Mouse (Mus musculus): ENCODE data around the gene Slc4a4. TPM values are rescaled to one million over a fixed set of nuclear protein-coding genes. Genes with fewer than 3 reads are reported as not detected.

The Slc4a4 gene
- polyA plus RNA-seq, 1 experiment from 2014 or later, result 1.5 TPM

- DNase-seq (ENCODE audit: low spot score), result no peak
- Histone ChIP-seq H3K4me3 (ENCODE audit: low read depth, low read length) (no peak overlapping the region), H3K27ac (ENCODE audit: low read depth, low read length) (no peak overlapping the region), H3K9me3 (ENCODE audit: control insufficient read depth, low read length) (no peaks in the 10 kb centered on the region), H3K9ac (ENCODE audit: low read depth, low read length) (no peak overlapping the region), H3K4me2 (no peak overlapping the region), H3K27me3 (replicated peaks; ENCODE audit: control insufficient read depth, insufficient read depth, low read length) (no peaks in the 10 kb centered on the region), H3K36me3 (ENCODE audit: control insufficient read depth, insufficient read depth, low read length) (no peaks in the 10 kb centered on the region), H3K4me1 (replicated peaks; ENCODE audit: control insufficient read depth, insufficient read depth, low read length) (no peaks in the 10 kb centered on the region)
- 72% methylated on average over 1 of the region's 1 CpGs for WGBS
- ATAC-seq (replicated peaks; ENCODE audit: low FRiP score), result no peak
Observed at GRCm38 (mm10) chr5:88973130-88973529, 86.5 kb downstream of the Slc4a4 start.

GRCm38 (mm10) chr5:88975694-88976093, 89.1 kb downstream of the Slc4a4 start:
- H3K4me2 ChIP-seq, result no peak overlapping the region
- no peaks in the 10 kb centered on the region for H3K27me3 ChIP-seq (replicated peaks; ENCODE audit: control insufficient read depth, insufficient read depth, low read length)
- H3K4me1 ChIP-seq (replicated peaks; ENCODE audit: control insufficient read depth, insufficient read depth, low read length), result peaks cover 5% of the 10 kb centered on the region; the same call in 1 of the 2 replicates
- no peak overlapping the region for H3K27ac ChIP-seq (ENCODE audit: low read depth, low read length)
- no peaks in the 10 kb centered on the region for H3K36me3 ChIP-seq (ENCODE audit: control insufficient read depth, insufficient read depth, low read length)
- DNase-seq (ENCODE audit: low spot score) (no peak), ATAC-seq (replicated peaks; ENCODE audit: low FRiP score) (no peak)
- no peak overlapping the region for H3K9ac ChIP-seq (ENCODE audit: low read depth, low read length)
- no peak overlapping the region for H3K4me3 ChIP-seq (ENCODE audit: low read depth, low read length)
- H3K9me3 ChIP-seq (ENCODE audit: control insufficient read depth, low read length), result no peaks in the 10 kb centered on the region

DNA sequence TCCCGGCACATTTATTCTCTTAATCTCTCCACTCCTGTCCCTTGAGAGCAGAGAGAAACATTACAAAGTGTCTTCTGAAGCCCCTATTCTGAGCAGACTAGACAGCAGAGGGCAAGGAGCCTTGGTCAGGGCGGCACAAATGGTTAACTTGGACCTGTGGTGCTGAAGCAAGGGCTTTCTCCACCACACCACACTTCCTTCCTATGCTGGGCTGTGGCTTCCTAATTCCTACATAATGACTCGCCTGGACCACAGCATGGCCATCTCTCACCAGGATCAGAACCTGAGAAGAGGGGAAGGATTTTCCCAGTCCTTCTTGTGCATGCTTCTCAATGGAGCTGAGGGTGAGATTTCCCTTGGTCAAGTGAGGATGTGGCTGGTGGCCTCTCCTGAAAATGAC, 89.8 kb downstream of the Slc4a4 start:
- WGBS, result 45% methylated on average over 3 of the region's 3 CpGs

GRCm38 (mm10) chr5:88980740-88981139, 94.1 kb downstream of the Slc4a4 start:
- Histone ChIP-seq H3K9me3 (ENCODE audit: control insufficient read depth, low read length) (no peaks in the 10 kb centered on the region), H3K4me3 (ENCODE audit: low read depth, low read length) (no peak overlapping the region), H3K4me1 (replicated peaks; ENCODE audit: control insufficient read depth, insufficient read depth, low read length) (peaks cover 15% of the 10 kb centered on the region), H3K4me2 (no peak overlapping the region), H3K27me3 (replicated peaks; ENCODE audit: control insufficient read depth, insufficient read depth, low read length) (no peaks in the 10 kb centered on the region), H3K27ac (ENCODE audit: low read depth, low read length) (no peak overlapping the region; the same call in 1 of the 2 replicates), H3K36me3 (ENCODE audit: control insufficient read depth, insufficient read depth, low read length) (no peaks in the 10 kb centered on the region), H3K9ac (ENCODE audit: low read depth, low read length) (no peak overlapping the region)
- DNase-seq (ENCODE audit: low spot score), result no peak
- 70% methylated on average over 4 of the region's 4 CpGs for WGBS
- ATAC-seq (replicated peaks; ENCODE audit: low FRiP score), result no peak

More for the DNA sequence above, 89.8 kb downstream of the Slc4a4 start:
- H3K9ac ChIP-seq (ENCODE audit: low read depth, low read length), result no peak overlapping the region
- DNase-seq (ENCODE audit: low spot score) (no peak), ATAC-seq (replicated peaks; ENCODE audit: low FRiP score) (no peak)
- H3K27ac ChIP-seq (ENCODE audit: low read depth, low read length), result no peak overlapping the region
- no peaks in the 10 kb centered on the region for H3K27me3 ChIP-seq (replicated peaks; ENCODE audit: control insufficient read depth, insufficient read depth, low read length)
- H3K9me3 ChIP-seq (ENCODE audit: control insufficient read depth, low read length), result no peaks in the 10 kb centered on the region
- no peak overlapping the region for H3K4me3 ChIP-seq (ENCODE audit: low read depth, low read length)
- peaks cover 13% of the 10 kb centered on the region for H3K4me1 ChIP-seq (replicated peaks; ENCODE audit: control insufficient read depth, insufficient read depth, low read length)
- no peak overlapping the region for H3K4me2 ChIP-seq
- H3K36me3 ChIP-seq (ENCODE audit: control insufficient read depth, insufficient read depth, low read length), result no peaks in the 10 kb centered on the region

GRCm38 (mm10) chr5:88981243-88982014, 94.8 kb downstream of the Slc4a4 start:
- no peaks in the 10 kb centered on the region for H3K27me3 ChIP-seq (replicated peaks; ENCODE audit: control insufficient read depth, insufficient read depth, low read length)
- no peak overlapping the region for H3K4me3 ChIP-seq (ENCODE audit: low read depth, low read length)
- peaks cover 15% of the 10 kb centered on the region for H3K4me1 ChIP-seq (replicated peaks; ENCODE audit: control insufficient read depth, insufficient read depth, low read length)
- no peak overlapping the region for H3K9ac ChIP-seq (ENCODE audit: low read depth, low read length)
- H3K9me3 ChIP-seq (ENCODE audit: control insufficient read depth, low read length), result no peaks in the 10 kb centered on the region
- no peaks in the 10 kb centered on the region for H3K36me3 ChIP-seq (ENCODE audit: control insufficient read depth, insufficient read depth, low read length)
- ATAC-seq (replicated peaks; ENCODE audit: low FRiP score) (peak; percentile 87), DNase-seq (ENCODE audit: low spot score) (no peak)
- peak overlapping the region; percentile 36 for H3K27ac ChIP-seq (ENCODE audit: low read depth, low read length)
- peak overlapping the region; percentile 36 for H3K4me2 ChIP-seq
- WGBS, result 25% methylated on average over 8 of the region's 8 CpGs

GRCm38 (mm10) chr5:88982040-88982736, 95.6 kb downstream of the Slc4a4 start:
- Histone ChIP-seq H3K4me3 (ENCODE audit: low read depth, low read length) (no peak overlapping the region), H3K36me3 (ENCODE audit: control insufficient read depth, insufficient read depth, low read length) (no peaks in the 10 kb centered on the region), H3K27me3 (replicated peaks; ENCODE audit: control insufficient read depth, insufficient read depth, low read length) (no peaks in the 10 kb centered on the region), H3K4me1 (replicated peaks; ENCODE audit: control insufficient read depth, insufficient read depth, low read length) (peaks cover 15% of the 10 kb centered on the region), H3K27ac (ENCODE audit: low read depth, low read length) (no peak overlapping the region; the same call in 1 of the 2 replicates), H3K9ac (ENCODE audit: low read depth, low read length) (no peak overlapping the region), H3K4me2 (peak overlapping the region; percentile 36), H3K9me3 (ENCODE audit: control insufficient read depth, low read length) (no peaks in the 10 kb centered on the region)
- ATAC-seq (replicated peaks; ENCODE audit: low FRiP score) (no peak), DNase-seq (ENCODE audit: low spot score) (no peak)
- WGBS, result 47% methylated on average over 3 of the region's 3 CpGs

DNA sequence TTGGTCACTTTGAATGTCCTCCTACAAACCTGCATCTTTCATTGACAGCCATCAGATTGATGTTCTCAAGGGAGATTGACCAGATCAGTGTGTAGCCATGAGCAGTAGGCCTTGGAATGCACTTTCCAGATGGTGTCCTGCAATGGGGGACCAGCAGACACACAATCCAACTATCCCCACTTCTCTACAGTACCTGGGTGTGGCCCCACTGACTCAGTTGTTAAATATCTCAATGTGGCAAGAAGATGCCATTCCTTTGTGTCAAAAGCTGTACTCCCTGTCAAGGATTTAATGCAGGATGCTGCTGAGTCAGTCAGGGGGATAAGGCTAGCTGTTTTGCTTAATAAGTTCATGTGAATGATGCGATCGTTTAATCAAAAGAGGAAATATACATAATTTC, 96.6 kb downstream of the Slc4a4 start:
- Histone ChIP-seq H3K36me3 (ENCODE audit: control insufficient read depth, insufficient read depth, low read length) (no peaks in the 10 kb centered on the region), H3K4me2 (no peak overlapping the region), H3K27ac (ENCODE audit: low read depth, low read length) (no peak overlapping the region), H3K4me3 (ENCODE audit: low read depth, low read length) (no peak overlapping the region), H3K4me1 (replicated peaks; ENCODE audit: control insufficient read depth, insufficient read depth, low read length) (peaks cover 15% of the 10 kb centered on the region), H3K27me3 (replicated peaks; ENCODE audit: control insufficient read depth, insufficient read depth, low read length) (no peaks in the 10 kb centered on the region), H3K9ac (ENCODE audit: low read depth, low read length) (no peak overlapping the region), H3K9me3 (ENCODE audit: control insufficient read depth, low read length) (no peaks in the 10 kb centered on the region)
- DNase-seq (ENCODE audit: low spot score), result no peak
- ATAC-seq (replicated peaks; ENCODE audit: low FRiP score), result no peak
- 94% methylated on average over 2 of the region's 2 CpGs for WGBS

DNA sequence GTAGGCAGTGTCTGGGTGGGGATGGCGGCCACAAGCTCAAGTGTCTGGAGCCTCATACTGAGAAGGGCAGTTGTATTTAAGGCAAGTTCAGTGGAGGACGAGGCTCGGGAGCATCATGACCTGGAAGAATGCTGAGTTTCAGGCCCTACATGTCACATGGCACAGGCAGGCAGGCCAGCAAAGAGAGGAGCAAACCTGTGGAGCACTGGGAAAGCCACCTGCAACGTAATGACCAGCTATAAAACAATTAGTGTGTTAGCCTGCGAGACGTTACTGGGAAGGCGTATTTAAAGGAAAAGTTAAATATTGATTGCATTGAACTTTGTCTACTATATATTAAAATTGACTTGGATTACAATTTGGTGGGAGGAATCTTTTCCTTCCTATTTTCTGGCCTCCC, 97.0 kb downstream of the Slc4a4 start:
- ATAC-seq (replicated peaks; ENCODE audit: low FRiP score), result no peak
- WGBS, result 85% methylated on average over 7 of the region's 7 CpGs
- H3K4me2 ChIP-seq, result no peak overlapping the region
- H3K4me1 ChIP-seq (replicated peaks; ENCODE audit: control insufficient read depth, insufficient read depth, low read length), result peaks cover 15% of the 10 kb centered on the region
- no peaks in the 10 kb centered on the region for H3K36me3 ChIP-seq (ENCODE audit: control insufficient read depth, insufficient read depth, low read length)
- no peak for DNase-seq (ENCODE audit: low spot score)
- no peak overlapping the region for H3K4me3 ChIP-seq (ENCODE audit: low read depth, low read length)
- no peak overlapping the region for H3K27ac ChIP-seq (ENCODE audit: low read depth, low read length)
- no peak overlapping the region for H3K9ac ChIP-seq (ENCODE audit: low read depth, low read length)
- no peaks in the 10 kb centered on the region for H3K27me3 ChIP-seq (replicated peaks; ENCODE audit: control insufficient read depth, insufficient read depth, low read length)
- H3K9me3 ChIP-seq (ENCODE audit: control insufficient read depth, low read length), result no peaks in the 10 kb centered on the region

DNA sequence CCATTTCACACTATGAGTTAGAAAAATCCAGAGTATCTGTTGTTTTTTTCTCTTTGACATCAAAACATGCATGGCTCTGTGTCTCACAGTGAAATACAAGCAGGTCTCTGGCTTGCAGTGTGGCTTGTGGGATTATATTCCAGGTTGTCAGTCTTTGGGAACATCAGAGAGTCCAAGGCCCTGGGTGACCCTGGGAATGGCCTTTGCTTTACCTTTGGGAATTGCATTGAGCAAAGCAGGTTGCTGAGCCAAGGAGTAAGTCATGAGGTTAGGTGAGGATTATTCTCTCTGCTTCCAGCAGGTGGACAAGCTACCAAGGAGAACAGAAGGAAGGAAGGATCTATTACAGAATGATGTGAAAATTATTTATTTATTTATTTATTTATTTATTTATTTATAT, 102.4 kb downstream of the Slc4a4 start:
- H3K27ac ChIP-seq (ENCODE audit: low read depth, low read length), result no peak overlapping the region
- no peaks in the 10 kb centered on the region for H3K4me1 ChIP-seq (replicated peaks; ENCODE audit: control insufficient read depth, insufficient read depth, low read length)
- no peak overlapping the region for H3K9ac ChIP-seq (ENCODE audit: low read depth, low read length)
- no peak overlapping the region for H3K4me3 ChIP-seq (ENCODE audit: low read depth, low read length)
- DNase-seq (ENCODE audit: low spot score) (no peak), ATAC-seq (replicated peaks; ENCODE audit: low FRiP score) (no peak)
- no peak overlapping the region for H3K4me2 ChIP-seq
- H3K9me3 ChIP-seq (ENCODE audit: control insufficient read depth, low read length), result no peaks in the 10 kb centered on the region
- no peaks in the 10 kb centered on the region for H3K36me3 ChIP-seq (ENCODE audit: control insufficient read depth, insufficient read depth, low read length)
- no peaks in the 10 kb centered on the region for H3K27me3 ChIP-seq (replicated peaks; ENCODE audit: control insufficient read depth, insufficient read depth, low read length)
